Mouse (Mus musculus) G1E (cell line): Measurements from ENCODE around the gene Enox1. TPM values are rescaled to one million over a fixed set of nuclear protein-coding genes. Genes with fewer than 3 reads are reported as not detected.
"Not testable (repeated sequence)": the region's sequence is repeated elsewhere in the genome, so short reads cannot be mapped to it uniquely, and the experiment has no call there.

ENCODE experiments used
- ATAC-seq: 2 replicates; pipeline ENCODE4 v1.8.0; 2016; ENCODE audit warnings: mild to moderate bottlenecking; ENCODE audit not compliant: insufficient number of reproducible peaks, poor library complexity, low FRiP score, severe bottlenecking; ENCODE audit errors: extremely low read depth
- DNase-seq: peaks from one replicate; pipeline ENCODE4 v3.0.0; 2012; ENCODE audit warnings: low spot score
- H3K27me3 ChIP-seq: 2 replicates; pipeline ENCODE4 v1.6.1; 2012; ENCODE audit warnings: mild to moderate bottlenecking, low read length, inconsistent platforms; ENCODE audit not compliant: insufficient read depth
- H3K36me3 ChIP-seq: replicated peaks from 2 replicates; pipeline ENCODE3; 2012; ENCODE audit warnings: mild to moderate bottlenecking, inconsistent platforms
- H3K4me1 ChIP-seq: 2 replicates; pipeline ENCODE4 v1.6.1; 2012; ENCODE audit warnings: low read depth, low read length, inconsistent platforms, mixed read lengths; ENCODE audit not compliant: insufficient read depth
- H3K4me3 ChIP-seq: 2 replicates; pipeline ENCODE4 v1.5.1; 2012; ENCODE audit warnings: low read depth, mild to moderate bottlenecking, inconsistent platforms, low read length, moderate library complexity, mixed read lengths
- H3K9me3 ChIP-seq: replicated peaks from 2 replicates; pipeline ENCODE4 v1.6.1; 2012; ENCODE audit warnings: inconsistent platforms
- CTCF ChIP-seq: IDR thresholded peaks from 2 replicates; pipeline ENCODE4 v1.5.1; 2012; ENCODE audit warnings: low read depth, low read length, inconsistent platforms, mixed read lengths
- GATA1 ChIP-seq: IDR thresholded peaks from 2 replicates; pipeline ENCODE4 v1.6.1; 2012; ENCODE audit warnings: borderline replicate concordance, low read length, inconsistent platforms, mixed read lengths
- GATA2 ChIP-seq: IDR thresholded peaks from 2 replicates; pipeline ENCODE4 v1.6.1; 2012; ENCODE audit warnings: low read depth, low read length, inconsistent platforms, borderline replicate concordance
- POLR2AphosphoS5 ChIP-seq: IDR thresholded peaks from 2 replicates; pipeline ENCODE4 v1.6.1; 2012; ENCODE audit warnings: low read depth, low read length, inconsistent platforms; ENCODE audit not compliant: insufficient replicate concordance
- TAL1 ChIP-seq: conservative IDR thresholded peaks from 2 replicates; pipeline ENCODE4 v1.6.1; 2012; ENCODE audit warnings: low read depth, low read length, inconsistent platforms, mixed read lengths
- polyA plus RNA-seq: library from polyadenylated mRNA; stranded (reverse); fragments of >175 nt; gene quantifications from 2 replicates; pipeline ENCODE4 v1.2.3, GENCODE M21; 2012
- total RNA-seq, 2 experiments: library from RNA; stranded (forward) in 1 of 2; stranded (reverse) in 1 of 2; fragments of 200-1000 nt in 1 of 2; fragments of >200 nt in 1 of 2; fragmentation: Nextera tagmentation in 1 of 2; gene quantifications; 2 replicates each; pipeline ENCODE4 v1.2.3; 2014 to 2017

Enox1 gene
- total and polyA plus RNA-seq, 3 experiments = 0.05 TPM; not detected in 2

GRCm38 (mm10) chr14:77536592-77536991 lies 380.0 kb downstream of the Enox1 start:
- Histone ChIP-seq H3K27me3 (no peaks in the 10 kb centered on the region), H3K36me3 (no peaks in the 10 kb centered on the region), H3K4me3 (no peak overlapping the region), H3K9me3 (peaks cover 26% of the 10 kb centered on the region), H3K4me1 (no peaks in the 10 kb centered on the region)
- ATAC-seq = no peak
- no peak for DNase-seq
- TF ChIP-seq POLR2AphosphoS5 (no peak), CTCF (no peak), TAL1 (no peak), GATA2 (no peak), GATA1 (no peak)

- not testable (repeated sequence) for H3K4me3 ChIP-seq, H3K36me3 ChIP-seq, H3K4me1 ChIP-seq, DNase-seq, H3K27me3 ChIP-seq, ATAC-seq
- peaks cover 31% of the 10 kb centered on the region for H3K9me3 ChIP-seq
Observed at GRCm38 (mm10) chr14:77539563-77539962, 383.0 kb downstream of the Enox1 start.

DNA sequence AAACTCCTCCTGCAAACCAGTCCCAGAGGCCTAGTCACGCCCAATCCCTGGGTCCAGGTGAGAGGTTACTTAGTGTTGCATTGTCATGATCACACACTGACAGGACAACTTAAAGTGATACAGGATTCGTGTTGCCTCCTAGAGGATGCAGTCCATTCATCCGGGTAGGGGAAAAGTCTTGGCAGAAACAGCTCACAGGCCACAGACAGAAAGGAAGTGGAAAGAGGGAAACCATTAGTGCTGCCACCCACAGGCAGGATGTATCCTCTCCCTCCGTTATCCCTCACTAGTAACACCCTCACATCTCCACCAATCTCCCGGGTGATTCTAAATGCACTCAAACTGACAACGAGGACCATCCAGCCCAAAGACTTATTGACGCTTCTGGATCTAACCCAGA lies 385.4 kb downstream of the Enox1 start:
- TF ChIP-seq CTCF = no peak
- no peak for TF ChIP-seq GATA1
- no peak for TF ChIP-seq POLR2AphosphoS5
- TF ChIP-seq TAL1 = no peak
- no peak for TF ChIP-seq GATA2
- DNase-seq = no peak
- ATAC-seq = no peak

GRCm38 (mm10) chr14:77546531-77547274 lies 390.1 kb downstream of the Enox1 start:
- Histone ChIP-seq H3K36me3 (no peaks in the 10 kb centered on the region), H3K4me3 (no peak overlapping the region), H3K4me1 (no peaks in the 10 kb centered on the region), H3K9me3 (peaks cover 27% of the 10 kb centered on the region), H3K27me3 (no peaks in the 10 kb centered on the region)
- ATAC-seq (no peak), DNase-seq (no peak)
- no peak for TF ChIP-seq POLR2AphosphoS5

More for the DNA sequence above, 385.4 kb downstream of the Enox1 start:
- H3K36me3 ChIP-seq = no peaks in the 10 kb centered on the region
- no peaks in the 10 kb centered on the region for H3K4me1 ChIP-seq
- no peak overlapping the region for H3K4me3 ChIP-seq
- peaks cover 27% of the 10 kb centered on the region for H3K9me3 ChIP-seq
- no peaks in the 10 kb centered on the region for H3K27me3 ChIP-seq

DNA sequence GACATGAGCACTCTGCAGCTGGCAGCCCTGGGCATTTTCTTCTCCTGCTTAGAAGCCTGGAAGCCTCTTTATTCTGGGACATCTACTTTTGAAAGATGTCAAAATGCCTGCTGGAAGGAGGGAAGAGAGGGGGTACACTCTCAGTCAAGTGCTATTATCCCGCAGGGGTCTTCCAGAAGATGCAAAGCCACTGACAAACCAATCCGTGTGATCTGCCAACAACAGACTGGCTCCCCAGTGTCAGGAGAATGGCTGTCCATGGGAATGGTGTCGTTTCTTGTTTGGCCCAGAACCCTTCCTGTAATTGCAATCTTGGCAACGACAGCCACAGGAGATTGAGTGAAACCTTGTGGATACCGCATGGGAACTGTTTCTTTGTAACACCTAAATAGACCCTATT lies 390.8 kb downstream of the Enox1 start:
- Histone ChIP-seq H3K4me3 (no peak overlapping the region), H3K9me3 (peaks cover 21% of the 10 kb centered on the region), H3K27me3 (no peaks in the 10 kb centered on the region), H3K4me1 (no peaks in the 10 kb centered on the region), H3K36me3 (no peaks in the 10 kb centered on the region)
- no peak for DNase-seq
- TF ChIP-seq GATA2 (no peak), CTCF (no peak), TAL1 (no peak), POLR2AphosphoS5 (no peak), GATA1 (no peak)
- ATAC-seq = no peak

DNA sequence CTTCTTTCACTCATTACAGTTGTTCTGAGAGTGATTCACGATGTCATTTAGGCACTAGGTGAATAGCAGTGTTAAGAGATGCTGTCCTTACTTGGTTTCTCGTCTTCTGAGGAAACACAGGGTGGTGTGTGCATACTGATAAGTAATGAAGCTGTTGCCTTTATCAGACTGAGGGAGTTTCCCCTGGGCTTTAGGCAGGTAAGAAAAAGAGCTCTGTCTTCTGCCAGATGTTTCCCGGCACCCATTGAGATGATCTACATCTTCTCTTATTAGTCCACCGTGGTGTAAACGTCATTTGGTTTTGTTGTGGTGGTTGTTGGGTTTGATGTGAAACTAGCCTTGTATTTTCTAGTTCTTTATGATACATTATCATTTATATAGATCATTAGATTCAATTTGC lies 392.4 kb downstream of the Enox1 start:
- Histone ChIP-seq H3K4me3 (no peak overlapping the region), H3K36me3 (no peaks in the 10 kb centered on the region), H3K27me3 (no peaks in the 10 kb centered on the region), H3K9me3 (peaks cover 17% of the 10 kb centered on the region), H3K4me1 (no peaks in the 10 kb centered on the region)
- no peak for DNase-seq
- TF ChIP-seq GATA1 = no peak
- no peak for TF ChIP-seq CTCF
- no peak for TF ChIP-seq TAL1
- TF ChIP-seq POLR2AphosphoS5 = no peak
- no peak for TF ChIP-seq GATA2
- no peak for ATAC-seq

- ATAC-seq = no peak
- TF ChIP-seq CTCF = no peak
- TF ChIP-seq GATA2 = no peak
- no peak for TF ChIP-seq TAL1
- TF ChIP-seq GATA1 = no peak
- TF ChIP-seq POLR2AphosphoS5 = no peak
- no peaks in the 10 kb centered on the region for H3K4me1 ChIP-seq
- H3K4me3 ChIP-seq = no peak overlapping the region
- peaks cover 27% of the 10 kb centered on the region for H3K9me3 ChIP-seq
- H3K36me3 ChIP-seq = no peaks in the 10 kb centered on the region
- H3K27me3 ChIP-seq = no peaks in the 10 kb centered on the region
- no peak for DNase-seq
Observed at GRCm38 (mm10) chr14:77557446-77558070, 401.0 kb downstream of the Enox1 start.
